Comparison of ENCODE assay signal across 8 mouse cellular contexts in the genomic region with DNA sequence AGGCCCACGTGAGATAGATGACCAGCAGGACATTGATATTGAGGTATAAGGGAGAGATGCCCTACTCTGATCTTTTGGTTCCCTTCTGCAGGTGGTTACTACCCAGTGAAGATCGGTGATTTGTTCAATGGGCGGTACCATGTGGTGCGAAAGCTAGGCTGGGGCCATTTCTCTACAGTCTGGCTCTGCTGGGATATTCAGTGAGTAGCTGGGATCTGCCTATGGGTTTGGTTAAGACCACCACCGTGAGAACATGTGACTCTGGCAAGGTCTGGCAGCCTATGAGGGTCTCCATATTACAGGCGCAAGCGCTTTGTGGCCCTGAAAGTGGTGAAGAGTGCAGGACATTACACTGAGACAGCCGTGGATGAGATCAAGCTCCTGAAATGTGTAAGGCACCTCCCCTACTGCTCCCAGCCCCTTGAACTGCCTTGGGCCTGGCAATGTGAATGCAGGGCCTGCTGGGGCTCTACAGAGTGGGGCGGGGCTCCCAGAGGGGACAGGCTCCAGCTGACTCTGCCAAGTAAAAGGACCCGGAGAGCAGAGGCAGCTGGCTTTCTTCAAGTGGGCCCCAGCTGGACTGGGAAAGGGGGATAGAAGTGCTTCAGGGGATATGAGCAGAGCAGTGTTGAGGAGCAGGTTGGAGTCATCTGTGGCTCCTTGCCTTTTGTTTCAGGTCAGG. TPM values are rescaled to one million over a fixed set of nuclear protein-coding genes. Genes with fewer than 3 reads are reported as not detected.
DNase-seq lines count a peak whose midpoint lies in the region; ATAC-seq and TF ChIP-seq lines count a peak whose summit lies in the region.

No protein-coding gene starts in this region.

- peaks cover 4% of the 10 kb centered on the region for H3K79me2 ChIP-seq in CH12.LX (replicated peaks; ENCODE audit: control insufficient read depth, extremely low read depth, insufficient read depth, poor library complexity, severe bottlenecking)

- 0 out of 2 replicates have a peak, but pooled peaks have one; percentile 6 for TF ChIP-seq POLR2A in CH12.LX (IDR thresholded peaks at IDR 0.05; ENCODE audit: low read depth, low read length)

- in situ Hi-C loops in CH12.LX (cut with MboI; ENCODE audit: low pct_ligation_motif_present, low pct_unique_long_range_greater_than_20kb, low sequenced_read_pairs): loop anchor here (25.0 kb wide), 1 partner anchor 612 kb away; the partner anchor contains the start of genes Fam3a and Ikbkg

- peak overlapping the region; percentile 90 for H3K27ac ChIP-seq in gastrocnemius, adult 2 months
- peak overlapping the region; percentile 94 for H3K27ac ChIP-seq in CH12.LX (ENCODE audit: insufficient read depth, low read depth)
- no peak overlapping the region for H3K27ac ChIP-seq in lung, postnatal 0 days (ENCODE audit: low read length)

- peak; percentile 77 for ATAC-seq in lung, postnatal 0 days

- H3K36me3 ChIP-seq in CH12.LX (replicated peaks in 1 of 2; ENCODE audit: control insufficient read depth in 1 of 2, insufficient read depth in 1 of 2, low read length in 1 of 2): peaks cover 41 to 43% of the 10 kb centered on the region in 2 experiments
- H3K36me3 ChIP-seq in lung, postnatal 0 days (ENCODE audit: insufficient read depth, low read length): 0 out of 2 replicates have a peak, but pooled peaks cover 7% of the 10 kb centered on the region

- intact Hi-C loops in gastrocnemius, adult 2 months (cut with DNase I): no loop called here
- intact Hi-C loops in gastrocnemius, postnatal 36 days (cut with DNase I): no loop called here
- intact Hi-C loops in heart, postnatal 14 days (cut with DNase I): no loop called here

- peak overlapping the region; percentile 70 for H3K9ac ChIP-seq in CH12.LX (ENCODE audit: insufficient read depth, low read depth)
- H3K9ac ChIP-seq in lung, postnatal 0 days (replicated peaks; ENCODE audit: low read depth): no peak overlapping the region

- no peak for TF ChIP-seq CTCF in gastrocnemius, adult 2 months (IDR thresholded peaks at IDR 0.05)
- no peak for TF ChIP-seq CTCF in CH12.LX (conservative IDR thresholded peaks at IDR 0.05 in 1 of 2, IDR thresholded peaks at IDR 0.05 in 1 of 2; ENCODE audit: low read depth in 2 of 2, low read length in 2 of 2)
- no peak for TF ChIP-seq CTCF in lung, postnatal 0 days (IDR thresholded peaks at IDR 0.05)

- H3K9me3 ChIP-seq in CH12.LX (replicated peaks; ENCODE audit: low read length): no peaks in the 10 kb centered on the region
- no peaks in the 10 kb centered on the region for H3K9me3 ChIP-seq in lung, postnatal 0 days (ENCODE audit: low read length)

- DNase-seq in gastrocnemius, adult 2 months: peak; percentile 53
- DNase-seq in gastrocnemius, postnatal 36 days: no peak
- peak; percentile 33 for DNase-seq in CH12.LX (ENCODE audit: extremely low read depth)
- peak; percentile 27 to 50 for DNase-seq in heart, postnatal 14 days
- DNase-seq in lung, postnatal 0 days (ENCODE audit: low spot score): peak; percentile 64
- no peak for DNase-seq in testis, postnatal 14 days (ENCODE audit: low spot score)
- DNase-seq in urinary bladder, postnatal 36 days (ENCODE audit: low spot score in 2 of 2): no peak
- no peak for DNase-seq in Muller cell, postnatal 12 days (ENCODE audit: inconsistent ontology term)

- peak overlapping the region; percentile 85 for H3K4me2 ChIP-seq in CH12.LX (ENCODE audit: insufficient read depth, low read depth, poor library complexity, severe bottlenecking)
- H3K4me2 ChIP-seq in lung, postnatal 0 days (replicated peaks; ENCODE audit: low read depth, low read length): no peak overlapping the region

- TF ChIP-seq RAD21 in CH12.LX (IDR thresholded peaks at IDR 0.05; ENCODE audit: low read depth, low read length): no peak

- H3K4me1 ChIP-seq in CH12.LX (ENCODE audit: control insufficient read depth in 1 of 2, insufficient read depth in 2 of 2): peaks cover 21 to 58% of the 10 kb centered on the region in 2 experiments
- H3K4me1 ChIP-seq in lung, postnatal 0 days (ENCODE audit: insufficient read depth, low read depth, low read length): no peaks in the 10 kb centered on the region

- WGBS in lung, postnatal 0 days: 65% methylated on average over 10 of the region's 10 CpGs

- dilution Hi-C loops in CH12.LX (cut with MboI; ENCODE audit: extremely low pct_ligation_motif_present, extremely low pct_unique_long_range_greater_than_20kb, low sequenced_read_pairs): no loop called here

- no peak for TF ChIP-seq EP300 in CH12.LX (IDR thresholded peaks at IDR 0.05; ENCODE audit: low read length)
- no peak for TF ChIP-seq EP300 in lung, postnatal 0 days (IDR thresholded peaks at IDR 0.05)

- no peaks in the 10 kb centered on the region for H3K27me3 ChIP-seq in CH12.LX (replicated peaks)
- no peaks in the 10 kb centered on the region for H3K27me3 ChIP-seq in lung, postnatal 0 days (replicated peaks; ENCODE audit: insufficient read depth, low read length)

- H3K4me3 ChIP-seq in gastrocnemius, adult 2 months: peak overlapping the region; percentile 71
- H3K4me3 ChIP-seq in CH12.LX (replicated peaks in 1 of 3; ENCODE audit: low read depth in 2 of 3, low read length in 2 of 3, poor library complexity in 1 of 3): peak overlapping the region; percentile 59 to 66 (median 60)
- no peak overlapping the region for H3K4me3 ChIP-seq in lung, postnatal 0 days (ENCODE audit: low read depth, low read length)

TF ChIP-seq in CH12.LX, 34 proteins besides CTCF, POLR2A, EP300 and RAD21:
- TF ChIP-seq USF1 (IDR thresholded peaks at IDR 0.05; ENCODE audit: low read depth, low read length) (no peak), MYC (IDR thresholded peaks at IDR 0.05; ENCODE audit: low read depth, low read length) (peak; percentile 13; the same call in 1 of the 2 replicates), TCF12 (IDR thresholded peaks at IDR 0.05; ENCODE audit: low read depth, low read length) (no peak), MEF2A (IDR thresholded peaks at IDR 0.05; ENCODE audit: borderline replicate concordance, low read depth, low read length) (no peak), ZC3H11A (IDR thresholded peaks at IDR 0.05; ENCODE audit: low read depth, low read length) (no peak), SMC3 (IDR thresholded peaks at IDR 0.05; ENCODE audit: low read depth, low read length) (no peak), USF2 (conservative IDR thresholded peaks at IDR 0.05; ENCODE audit: low read depth, low read length) (no peak), ZNF384 (IDR thresholded peaks at IDR 0.05; ENCODE audit: low read depth, low read length) (no peak), GABPA (IDR thresholded peaks at IDR 0.05; ENCODE audit: insufficient replicate concordance, low read depth, low read length) (no peak), SIN3A (IDR thresholded peaks at IDR 0.05; ENCODE audit: low read length) (peak; percentile 25; the same call in 1 of the 2 replicates), PAX5 (IDR thresholded peaks at IDR 0.05; ENCODE audit: low read length) (no peak), CHD1 (IDR thresholded peaks at IDR 0.05; ENCODE audit: low read depth, low read length) (no peak), ETS1 (conservative IDR thresholded peaks at IDR 0.05; ENCODE audit: low read depth, low read length) (no peak)

RNA-seq across cellular contexts. Expression of gene Srpk3, which starts 0.7 kb away (rescaled TPM):
- 10 to 100 TPM; 34.6 to 41.2 TPM for total RNA-seq in gastrocnemius, adult 2 months (2021)
- total RNA-seq in gastrocnemius, postnatal 36 days (2021): 10 to 100 TPM; 43.5 to 47.5 TPM
- total RNA-seq in CH12.LX (2012; rRNA removed): 55.2 and 67.5 TPM in 2 replicates
- 42.7 and 45.7 TPM in 2 replicates for total RNA-seq in CH12.LX (2014; rRNA removed)
- 46.1 and 52.3 TPM in 2 replicates for polyA plus RNA-seq in CH12.LX (2012; ENCODE audit: insufficient read length, low read depth)
- 10 to 100 TPM; 23.9 to 29.3 TPM for total RNA-seq in heart, postnatal 14 days (2021)
- 2.2 and 2.3 TPM in 2 replicates for polyA plus RNA-seq in lung, postnatal 0 days (2015; fragmentation: Nextera tagmentation; extraction: Ambion mirVana)

RNA-seq across cellular contexts. Expression of gene Idh3g, which starts 11.8 kb away (rescaled TPM):
- total RNA-seq in gastrocnemius, adult 2 months (2021): 100 to 1,000 TPM; 384 to 433 TPM
- 100 to 1,000 TPM; 401 to 409 TPM for total RNA-seq in gastrocnemius, postnatal 36 days (2021)
- total RNA-seq in CH12.LX (2012; rRNA removed) (191 and 219 TPM in 2 replicates), CH12.LX (2014; rRNA removed) (225 and 237 TPM in 2 replicates)
- 191 and 209 TPM in 2 replicates for polyA plus RNA-seq in CH12.LX (2012; ENCODE audit: insufficient read length, low read depth)
- 100 to 1,000 TPM; 582 to 586 TPM for total RNA-seq in heart, postnatal 14 days (2021)
- 146 and 154 TPM in 2 replicates for polyA plus RNA-seq in lung, postnatal 0 days (2015; fragmentation: Nextera tagmentation; extraction: Ambion mirVana)

RNA-seq across cellular contexts. Expression of gene Ssr4, which starts 11.9 kb away (rescaled TPM):
- total RNA-seq in gastrocnemius, adult 2 months (2021): 10 to 100 TPM; 77.3 to 79.0 TPM
- total RNA-seq in gastrocnemius, postnatal 36 days (2021): 10 to 100 TPM; 69.3 to 83.2 TPM
- total RNA-seq in CH12.LX (2012; rRNA removed): 281 and 350 TPM in 2 replicates
- total RNA-seq in CH12.LX (2014; rRNA removed): 389 and 428 TPM in 2 replicates
- polyA plus RNA-seq in CH12.LX (2012; ENCODE audit: insufficient read length, low read depth): 260 and 291 TPM in 2 replicates
- total RNA-seq in heart, postnatal 14 days (2021): 10 to 100 TPM; 82.1 to 83.9 TPM
- polyA plus RNA-seq in lung, postnatal 0 days (2015; fragmentation: Nextera tagmentation; extraction: Ambion mirVana): 237 and 286 TPM in 2 replicates

RNA-seq across cellular contexts. Expression of gene Plxnb3, which starts 18.1 kb away (rescaled TPM):
- under 1 TPM; 0.54 to 0.75 TPM for total RNA-seq in gastrocnemius, adult 2 months (2021)
- total RNA-seq in gastrocnemius, postnatal 36 days (2021): under 1 TPM; 0.64 TPM
- total RNA-seq in CH12.LX (2012; rRNA removed): 0.42 and 0.59 TPM in 2 replicates
- 0.24 and 0.28 TPM in 2 replicates for total RNA-seq in CH12.LX (2014; rRNA removed)
- polyA plus RNA-seq in CH12.LX (2012; ENCODE audit: insufficient read length, low read depth): 0.60 and 0.76 TPM in 2 replicates
- 1 to 10 TPM; 1.0 to 1.2 TPM for total RNA-seq in heart, postnatal 14 days (2021)
- polyA plus RNA-seq in lung, postnatal 0 days (2015; fragmentation: Nextera tagmentation; extraction: Ambion mirVana): 0.54 and 0.67 TPM in 2 replicates

RNA-seq across cellular contexts. Expression of gene Pdzd4, which starts 49.8 kb away (rescaled TPM):
- 1 to 10 TPM in 1 of 2 experiments, under 1 TPM in 1; 0.56 to 1.3 TPM for total RNA-seq in gastrocnemius, adult 2 months (2021)
- total RNA-seq in gastrocnemius, postnatal 36 days (2021): under 1 TPM; 0.56 to 0.96 TPM
- total RNA-seq in CH12.LX (2012; rRNA removed) (0.42 and 0.72 TPM in 2 replicates), CH12.LX (2014; rRNA removed) (0.30 and 0.32 TPM in 2 replicates)
- 0.85 and 1.1 TPM in 2 replicates for polyA plus RNA-seq in CH12.LX (2012; ENCODE audit: insufficient read length, low read depth)
- 1 to 10 TPM; 2.0 to 2.1 TPM for total RNA-seq in heart, postnatal 14 days (2021)
- polyA plus RNA-seq in lung, postnatal 0 days (2015; fragmentation: Nextera tagmentation; extraction: Ambion mirVana): 0.20 and 0.32 TPM in 2 replicates

Comparison
In these comparisons a context has a peak if more than half of its experiments do, and no peak if none do; other contexts are left out.
1. DNase-seq: peak in gastrocnemius, adult 2 months (single experiment), CH12.LX (single experiment), heart, postnatal 14 days (2 of 2) and lung, postnatal 0 days (single experiment); none in gastrocnemius, postnatal 36 days (0 of 2), testis, postnatal 14 days (single experiment), urinary bladder, postnatal 36 days (0 of 2) and Muller cell, postnatal 12 days (single experiment).